Mouse (Mus musculus): Measurements from ENCODE around the gene Mapre3. TPM values are rescaled to one million over a fixed set of nuclear protein-coding genes. Genes with fewer than 3 reads are reported as not detected.

Mapre3 gene
- polyA plus RNA-seq, 1 experiment from 2014 or later, result 15.6 TPM

- Histone ChIP-seq H3K36me3 (replicated peaks) (peaks cover 39% of the 10 kb centered on the region), H3K4me3 (peak overlapping the region; percentile 86), H3K27ac (peak overlapping the region; percentile 99), H3K9me3 (no peaks in the 10 kb centered on the region), H3K4me1 (peaks cover 36% of the 10 kb centered on the region), H3K27me3 (ENCODE audit: poor library complexity, severe bottlenecking) (no peaks in the 10 kb centered on the region)
- DNase-seq (ENCODE audit: extremely low spot score, low spot score), result peak; percentile 87
- 1% methylated on average over 39 of the region's 42 CpGs for WGBS
Observed at GRCm38 (mm10) chr5:30889088-30889754, 74.8 kb downstream of the Mapre3 start.

GRCm38 (mm10) chr5:30890375-30890774 lies 75.9 kb downstream of the Mapre3 start:
- Histone ChIP-seq H3K4me1 (peaks cover 36% of the 10 kb centered on the region), H3K36me3 (replicated peaks) (peaks cover 51% of the 10 kb centered on the region), H3K9me3 (no peaks in the 10 kb centered on the region), H3K4me3 (peak overlapping the region; percentile 86), H3K27ac (peak overlapping the region; percentile 99), H3K27me3 (ENCODE audit: poor library complexity, severe bottlenecking) (no peaks in the 10 kb centered on the region)
- no peak for DNase-seq (ENCODE audit: extremely low spot score, low spot score)
- 87% methylated on average over 7 of the region's 7 CpGs for WGBS

- no peak overlapping the region for H3K27ac ChIP-seq
- H3K4me3 ChIP-seq, result no peak overlapping the region
- 92% methylated on average over 5 of the region's 5 CpGs for WGBS
- no peaks in the 10 kb centered on the region for H3K9me3 ChIP-seq
- H3K4me1 ChIP-seq, result peaks cover 19% of the 10 kb centered on the region
- H3K27me3 ChIP-seq (ENCODE audit: poor library complexity, severe bottlenecking), result no peaks in the 10 kb centered on the region
- DNase-seq (ENCODE audit: extremely low spot score, low spot score), result no peak
- peaks cover 92% of the 10 kb centered on the region for H3K36me3 ChIP-seq (replicated peaks)
Observed at GRCm38 (mm10) chr5:30901860-30902259, 87.4 kb downstream of the Mapre3 start.

GRCm38 (mm10) chr5:30907413-30908059 lies 93.1 kb downstream of the Mapre3 start, which contains the start of gene Ost4:
Gene Ost4 (minus strand): TSS chr5:30907788.
- Histone ChIP-seq H3K9me3 (no peaks in the 10 kb centered on the region), H3K27me3 (ENCODE audit: poor library complexity, severe bottlenecking) (peaks cover 16% of the 10 kb centered on the region), H3K4me1 (peaks cover 51% of the 10 kb centered on the region), H3K27ac (peak within 1 kb of the TSS; percentile 91), H3K4me3 (peak within 1 kb of the TSS; percentile 84), H3K36me3 (replicated peaks) (peaks cover 37% of the 10 kb centered on the region)
- under 1% methylated on average over 58 of the region's 58 CpGs for WGBS
- DNase-seq (ENCODE audit: extremely low spot score, low spot score), result peak; percentile 96

GRCm38 (mm10) chr5:30908426-30909299 lies 94.2 kb downstream of the Mapre3 start:
- 52% methylated on average over 13 of the region's 13 CpGs for WGBS
- H3K27ac ChIP-seq, result peak overlapping the region; percentile 91

GRCm38 (mm10) chr5:30909300-30909659 lies 94.8 kb downstream of the Mapre3 start:
- WGBS, result 58% methylated on average over 7 of the region's 7 CpGs
- peaks cover 68% of the 10 kb centered on the region for H3K4me1 ChIP-seq
- H3K4me3 ChIP-seq, result no peak overlapping the region
- DNase-seq (ENCODE audit: extremely low spot score, low spot score), result no peak
- H3K27me3 ChIP-seq (ENCODE audit: poor library complexity, severe bottlenecking), result peaks cover 16% of the 10 kb centered on the region
- H3K27ac ChIP-seq, result peak overlapping the region; percentile 91
- peaks cover 19% of the 10 kb centered on the region for H3K36me3 ChIP-seq (replicated peaks)
- no peaks in the 10 kb centered on the region for H3K9me3 ChIP-seq

More at GRCm38 (mm10) chr5:30908426-30909299, 94.2 kb downstream of the Mapre3 start:
- peaks cover 62% of the 10 kb centered on the region for H3K4me1 ChIP-seq
- peaks cover 16% of the 10 kb centered on the region for H3K27me3 ChIP-seq (ENCODE audit: poor library complexity, severe bottlenecking)
- no peak for DNase-seq (ENCODE audit: extremely low spot score, low spot score)
- H3K9me3 ChIP-seq, result no peaks in the 10 kb centered on the region
- H3K36me3 ChIP-seq (replicated peaks), result peaks cover 25% of the 10 kb centered on the region
- peak overlapping the region; percentile 84 for H3K4me3 ChIP-seq

GRCm38 (mm10) chr5:30909863-30910262 lies 95.4 kb downstream of the Mapre3 start:
- no peak for DNase-seq (ENCODE audit: extremely low spot score, low spot score)
- H3K36me3 ChIP-seq (replicated peaks), result peaks cover 13% of the 10 kb centered on the region
- 79% methylated on average over 7 of the region's 7 CpGs for WGBS
- peaks cover 74% of the 10 kb centered on the region for H3K4me1 ChIP-seq
- H3K27ac ChIP-seq, result no peak overlapping the region
- peaks cover 16% of the 10 kb centered on the region for H3K27me3 ChIP-seq (ENCODE audit: poor library complexity, severe bottlenecking)
- H3K9me3 ChIP-seq, result no peaks in the 10 kb centered on the region
- no peak overlapping the region for H3K4me3 ChIP-seq

- Histone ChIP-seq H3K27ac (0 out of 2 replicates have a peak overlapping the region, but pooled peaks have one; percentile 37), H3K27me3 (ENCODE audit: poor library complexity, severe bottlenecking) (peaks cover 16% of the 10 kb centered on the region)
Observed at GRCm38 (mm10) chr5:30910481-30910880, 96.0 kb downstream of the Mapre3 start.

GRCm38 (mm10) chr5:30912156-30912555 lies 97.7 kb downstream of the Mapre3 start:
- H3K27me3 ChIP-seq (ENCODE audit: poor library complexity, severe bottlenecking), result peaks cover 16% of the 10 kb centered on the region
- H3K4me3 ChIP-seq, result no peak overlapping the region
- WGBS, result 72% methylated on average over 5 of the region's 5 CpGs
- H3K36me3 ChIP-seq (replicated peaks), result peaks cover 4% of the 10 kb centered on the region
- H3K4me1 ChIP-seq, result peaks cover 76% of the 10 kb centered on the region
- no peak for DNase-seq (ENCODE audit: extremely low spot score, low spot score)
- H3K27ac ChIP-seq, result peak overlapping the region; percentile 87
- H3K9me3 ChIP-seq, result no peaks in the 10 kb centered on the region

More at GRCm38 (mm10) chr5:30910481-30910880, 96.0 kb downstream of the Mapre3 start:
- Histone ChIP-seq H3K4me1 (peaks cover 74% of the 10 kb centered on the region), H3K9me3 (no peaks in the 10 kb centered on the region), H3K4me3 (no peak overlapping the region), H3K36me3 (replicated peaks) (peaks cover 7% of the 10 kb centered on the region)
- DNase-seq (ENCODE audit: extremely low spot score, low spot score), result no peak

- H3K27me3 ChIP-seq (ENCODE audit: poor library complexity, severe bottlenecking), result peaks cover 15% of the 10 kb centered on the region
- peaks cover 15% of the 10 kb centered on the region for H3K36me3 ChIP-seq (replicated peaks)
- WGBS, result 31% methylated on average over 13 of the region's 13 CpGs
- H3K9me3 ChIP-seq, result no peaks in the 10 kb centered on the region
- peaks cover 80% of the 10 kb centered on the region for H3K4me1 ChIP-seq
- H3K4me3 ChIP-seq, result peak within 1 kb of the TSS; percentile 44
- H3K27ac ChIP-seq, result peak within 1 kb of the TSS; percentile 87
- peak; percentile 57 for DNase-seq (ENCODE audit: extremely low spot score, low spot score)
Observed at GRCm38 (mm10) chr5:30913060-30913841, 98.8 kb downstream of the Mapre3 start, which contains the start of gene Emilin1. Gene Emilin1 (plus strand): TSS chr5:30913402.

GRCm38 (mm10) chr5:30914101-30914635 lies 99.7 kb downstream of the Mapre3 start:
- H3K9me3 ChIP-seq, result no peaks in the 10 kb centered on the region
- peaks cover 24% of the 10 kb centered on the region for H3K36me3 ChIP-seq (replicated peaks)
- peak overlapping the region; percentile 44 for H3K4me3 ChIP-seq
- H3K27ac ChIP-seq, result peak overlapping the region; percentile 87
- peaks cover 77% of the 10 kb centered on the region for H3K4me1 ChIP-seq
- WGBS, result 68% methylated on average over 7 of the region's 7 CpGs
- peaks cover 6% of the 10 kb centered on the region for H3K27me3 ChIP-seq (ENCODE audit: poor library complexity, severe bottlenecking)
- no peak for DNase-seq (ENCODE audit: extremely low spot score, low spot score)

GRCm38 (mm10) chr5:30914849-30915248 lies 100.4 kb downstream of the Mapre3 start:
- Histone ChIP-seq H3K36me3 (replicated peaks) (peaks cover 31% of the 10 kb centered on the region), H3K4me1 (peaks cover 78% of the 10 kb centered on the region), H3K4me3 (peak overlapping the region; percentile 44), H3K9me3 (no peaks in the 10 kb centered on the region), H3K27me3 (ENCODE audit: poor library complexity, severe bottlenecking) (no peaks in the 10 kb centered on the region; the same call in 1 of the 2 replicates), H3K27ac (peak overlapping the region; percentile 87)
- 76% methylated on average over 6 of the region's 6 CpGs for WGBS
- no peak for DNase-seq (ENCODE audit: extremely low spot score, low spot score)
